Mouse (Mus musculus) layer of hippocampus, adult 2 months (tissue): ENCODE results near the gene Rora. TPM values are rescaled to one million over a fixed set of nuclear protein-coding genes. Genes with fewer than 3 reads are reported as not detected.

Experiments used
- DNase-seq, 2 experiments: peaks; one replicate each; pipeline ENCODE4 v3.0.0; 2022; ENCODE audit warnings: low spot score in 2 of 2
- H3K27ac ChIP-seq: fragments of 200-600 bp; 2 replicates; pipeline ENCODE4 v1.8.1; 2022
- H3K4me3 ChIP-seq: fragments of 200-600 bp; 2 replicates; pipeline ENCODE4 v1.8.1; 2022; ENCODE audit warnings: mild to moderate bottlenecking
- CTCF ChIP-seq: fragments of 200-600 bp; conservative IDR thresholded peaks from 2 replicates; pipeline ENCODE4 v1.8.1; 2022; ENCODE audit warnings: antibody characterized with exemption, mild to moderate bottlenecking, moderate library complexity
- total RNA-seq, 2 experiments: library from RNA; stranded (reverse); gene quantifications; 2 replicates each; pipeline ENCODE4 v1.2.3; 2021

Gene Rora
- total RNA-seq, 2 experiments from 2014 or later, result 32.0 to 35.6 TPM

- TF ChIP-seq CTCF, result no peak
- no peak overlapping the region for H3K4me3 ChIP-seq
Measured at GRCm38 (mm10) chr9:69137398-69137797, 483.8 kb downstream of the Rora start.

DNA sequence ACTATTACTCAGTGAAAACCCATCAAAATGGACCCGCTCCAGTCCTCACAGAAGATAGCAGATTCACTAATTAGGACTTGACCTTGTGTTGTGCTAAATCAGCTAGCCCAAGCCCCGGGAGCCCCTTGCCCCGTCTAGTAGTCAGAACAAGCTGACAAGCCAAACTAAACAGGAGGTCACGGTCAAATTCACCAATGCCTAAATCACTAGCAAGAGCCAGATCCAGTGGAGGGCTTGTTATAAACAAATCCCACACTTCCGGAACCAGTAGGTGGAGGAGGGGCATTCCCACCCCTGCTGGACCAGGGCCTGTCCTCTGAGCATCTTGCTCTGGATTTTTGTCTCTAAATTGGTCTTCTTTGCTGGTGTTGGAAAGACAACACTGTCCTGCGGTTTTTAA is 486.6 kb downstream of the Rora start:
- no peak overlapping the region for H3K4me3 ChIP-seq
- no peak overlapping the region for H3K27ac ChIP-seq
- TF ChIP-seq CTCF, result no peak
- DNase-seq, result no peak

More at GRCm38 (mm10) chr9:69137398-69137797, 483.8 kb downstream of the Rora start:
- H3K27ac ChIP-seq, result no peak overlapping the region
- no peak for DNase-seq

GRCm38 (mm10) chr9:69141859-69142258 is 488.3 kb downstream of the Rora start:
- no peak for DNase-seq
- Histone ChIP-seq H3K4me3 (no peak overlapping the region), H3K27ac (no peak overlapping the region)
- no peak for TF ChIP-seq CTCF

- TF ChIP-seq CTCF, result peak; percentile 66
- H3K27ac ChIP-seq, result no peak overlapping the region
- no peak for DNase-seq
- H3K4me3 ChIP-seq, result no peak overlapping the region
Measured at GRCm38 (mm10) chr9:69146937-69147336, 493.4 kb downstream of the Rora start.

- DNase-seq, result no peak
Measured at GRCm38 (mm10) chr9:69150224-69150623, 496.6 kb downstream of the Rora start.

DNA sequence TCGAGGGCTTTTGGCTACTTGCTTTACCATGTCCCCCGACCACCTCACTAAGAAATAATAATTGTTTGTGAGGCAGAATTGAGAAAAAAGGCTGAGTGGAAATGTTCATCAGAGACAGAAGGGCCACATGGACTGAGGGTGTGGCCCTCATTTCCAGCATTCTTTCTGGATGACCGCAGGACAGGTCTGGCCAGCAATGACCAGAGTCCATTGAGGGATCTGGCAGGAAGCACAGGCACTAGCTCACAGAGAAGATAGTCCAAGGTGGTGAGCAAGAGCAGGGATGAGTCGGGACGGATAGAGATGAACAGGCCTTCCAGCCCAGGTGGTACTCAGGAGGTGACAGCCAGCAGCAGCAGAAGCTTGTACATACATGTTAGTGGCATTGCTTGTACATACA is 501.1 kb downstream of the Rora start:
- no peak overlapping the region for H3K4me3 ChIP-seq
- no peak for DNase-seq
- H3K27ac ChIP-seq, result no peak overlapping the region
- TF ChIP-seq CTCF, result no peak

More at GRCm38 (mm10) chr9:69150224-69150623, 496.6 kb downstream of the Rora start:
- TF ChIP-seq CTCF, result no peak
- Histone ChIP-seq H3K27ac (no peak overlapping the region), H3K4me3 (no peak overlapping the region)

- no peak overlapping the region for H3K27ac ChIP-seq
- TF ChIP-seq CTCF, result no peak
- no peak overlapping the region for H3K4me3 ChIP-seq
- DNase-seq, result no peak
Measured at GRCm38 (mm10) chr9:69155836-69156595, 502.4 kb downstream of the Rora start.

- Histone ChIP-seq H3K4me3 (no peak overlapping the region), H3K27ac (no peak overlapping the region)
- DNase-seq, result no peak
- TF ChIP-seq CTCF, result peak; percentile 55
Measured at GRCm38 (mm10) chr9:69160818-69161217, 507.2 kb downstream of the Rora start.

GRCm38 (mm10) chr9:69164653-69165052 is 511.1 kb downstream of the Rora start:
- no peak for DNase-seq
- Histone ChIP-seq H3K27ac (no peak overlapping the region), H3K4me3 (no peak overlapping the region)
- no peak for TF ChIP-seq CTCF

- no peak overlapping the region for H3K27ac ChIP-seq
- TF ChIP-seq CTCF, result no peak
- DNase-seq, result no peak
- no peak overlapping the region for H3K4me3 ChIP-seq
Measured at GRCm38 (mm10) chr9:69165096-69165836, 511.7 kb downstream of the Rora start.

- H3K27ac ChIP-seq, result no peak overlapping the region
- no peak overlapping the region for H3K4me3 ChIP-seq
- DNase-seq, result no peak
- TF ChIP-seq CTCF, result no peak
Measured at GRCm38 (mm10) chr9:69174061-69174460, 520.5 kb downstream of the Rora start.

DNA sequence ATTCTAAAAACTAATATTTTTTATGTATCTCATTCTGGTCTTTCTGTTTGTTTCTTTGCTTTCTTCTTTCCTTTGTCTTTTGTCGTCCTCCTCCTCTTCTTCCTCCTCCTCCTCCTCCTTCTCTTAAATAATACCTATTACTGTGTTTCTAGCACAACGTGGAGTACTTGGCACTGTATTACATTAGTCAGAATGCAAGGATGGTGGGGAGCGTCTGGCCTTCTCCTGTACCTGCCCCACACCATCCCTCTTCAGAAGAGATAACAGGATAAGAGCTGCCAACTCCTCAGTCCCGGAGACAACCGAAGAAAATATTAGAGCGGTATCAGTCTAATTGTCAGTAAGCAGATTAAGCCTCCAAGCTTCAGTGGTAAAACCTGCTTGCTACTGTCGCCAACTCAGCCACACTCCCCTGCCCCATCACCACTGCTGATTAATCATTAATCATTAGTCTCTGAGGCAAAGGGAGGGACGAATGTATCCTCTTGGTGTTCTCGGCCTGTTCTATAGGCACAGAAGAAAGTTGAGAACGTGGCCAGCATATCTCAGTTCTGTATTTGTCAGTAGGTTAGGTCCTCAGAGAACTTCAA is 521.0 kb downstream of the Rora start:
- TF ChIP-seq CTCF, result no peak
- Histone ChIP-seq H3K4me3 (no peak overlapping the region), H3K27ac (no peak overlapping the region)
- DNase-seq, result no peak

DNA sequence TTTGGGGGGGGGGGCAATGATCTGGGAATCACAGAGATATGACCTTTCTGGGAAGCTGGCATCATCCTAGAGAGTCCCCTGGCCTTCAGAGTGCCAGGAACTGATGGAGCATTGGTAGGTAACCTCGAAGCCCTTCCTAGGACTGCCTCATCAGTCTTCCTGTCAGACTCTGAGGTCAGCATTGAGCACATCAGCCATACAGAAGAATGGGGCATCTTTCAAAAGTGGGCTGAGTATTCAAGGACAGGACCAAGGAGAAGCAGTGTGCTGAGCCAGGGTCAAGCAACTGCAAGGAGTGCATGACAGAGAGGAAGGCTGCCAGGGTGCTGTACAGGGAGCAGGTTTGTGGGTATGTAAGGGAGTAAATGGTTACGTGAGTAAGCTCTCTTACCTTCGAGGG is 523.4 kb downstream of the Rora start:
- no peak overlapping the region for H3K4me3 ChIP-seq
- H3K27ac ChIP-seq, result no peak overlapping the region
- no peak for TF ChIP-seq CTCF
- no peak for DNase-seq
